Mouse (Mus musculus): ENCODE measurements around the gene Acat2. TPM values are rescaled to one million over a fixed set of nuclear protein-coding genes. Genes with fewer than 3 reads are reported as not detected.

The Acat2 gene
- total RNA-seq, 2 experiments from 2014 or later = 2.6 to 4.9 TPM

DNA sequence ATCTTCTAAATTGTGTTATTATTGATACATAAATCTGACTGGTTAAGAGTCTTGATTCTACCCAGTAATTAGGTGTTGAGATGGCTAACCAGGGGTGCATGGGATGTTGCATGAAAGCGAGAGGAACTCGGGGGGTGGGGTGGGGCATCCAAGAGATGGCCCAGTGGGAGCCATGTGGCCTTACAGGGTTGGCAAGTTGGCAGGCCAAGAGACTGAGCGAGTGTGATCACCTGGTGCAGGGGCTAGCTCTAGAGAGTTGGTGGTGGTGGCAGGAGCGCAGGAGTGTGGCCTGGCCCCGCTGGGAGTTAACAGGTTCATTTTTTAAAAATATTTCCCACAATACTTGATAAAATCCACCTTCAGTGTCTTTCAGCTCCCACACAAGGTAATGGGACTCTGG, 62.9 kb downstream of the Acat2 start:
- no peak for TF ChIP-seq CTCF (IDR thresholded peaks at IDR 0.05)
- DNase-seq = no peak
- Histone ChIP-seq H3K27ac (no peak overlapping the region), H3K4me3 (no peak overlapping the region)
- intact Hi-C loops (cut with DNase I) = no loop called here

Other genes with a start within 250 kb of the Acat2 start
- gene Igf2r, start 191.1 kb downstream of the Acat2 start, total RNA-seq (2021) = 10 to 100 TPM; 36.9 to 46.7 TPM
- under 1 TPM; 0.23 to 0.25 TPM for gene Mas1, start 92.6 kb downstream of the Acat2 start, total RNA-seq (2021)
- 1 to 10 TPM; 4.3 TPM for gene Mrgprh, start 84.7 kb downstream of the Acat2 start, total RNA-seq (2021)
- gene Pnldc1, start 50.5 kb downstream of the Acat2 start, total RNA-seq (2021) = under 1 TPM in 1 of 2 experiments, not detected in 1; 0.33 TPM
- gene Tcp1, start 45.0 kb downstream of the Acat2 start, total RNA-seq (2021) = 100 to 1,000 TPM; 175 to 177 TPM
- 100 to 1,000 TPM in 1 of 2 experiments, 10 to 100 TPM in 1; 86.5 to 135 TPM for gene Mrpl18, start 44.4 kb downstream of the Acat2 start, total RNA-seq (2021)
- not detected for gene Acat3, start 20.1 kb downstream of the Acat2 start, total RNA-seq (2021)
- 10 to 100 TPM; 29.1 to 30.0 TPM for gene Wtap, start 33.4 kb upstream of the Acat2 start, total RNA-seq (2021)
- gene Sod2, start 46.1 kb upstream of the Acat2 start, total RNA-seq (2021) = 100 to 1,000 TPM; 383 to 534 TPM
- gene Gpr31b, start 91.5 kb upstream of the Acat2 start, total RNA-seq (2021) = not detected
- under 1 TPM; 0.28 to 0.36 TPM for gene Tcp10b, start 100.4 kb upstream of the Acat2 start, total RNA-seq (2021)
- not detected for gene Unc93a, start 171.1 kb upstream of the Acat2 start, total RNA-seq (2021)